Mouse (Mus musculus): Measurements from ENCODE around the gene Tm4sf20. TPM values are rescaled to one million over a fixed set of nuclear protein-coding genes. Genes with fewer than 3 reads are reported as not detected.

Gene Tm4sf20
- total RNA-seq, 2 experiments from 2014 or later, result not detected

GRCm38 (mm10) chr1:82785546-82785945 is 17.3 kb upstream of the Tm4sf20 start:
- ATAC-seq (replicated peaks; ENCODE audit: low FRiP score, low TSS enrichment, poor library complexity, severe bottlenecking), result 0 out of 2 replicates have a peak, but pooled peaks have one; percentile 50

GRCm38 (mm10) chr1:82783559-82783958 is 15.3 kb upstream of the Tm4sf20 start:
- ATAC-seq (replicated peaks; ENCODE audit: low FRiP score, low TSS enrichment, poor library complexity, severe bottlenecking), result no peak

GRCm38 (mm10) chr1:82779388-82779966 is 11.2 kb upstream of the Tm4sf20 start:
- ATAC-seq (replicated peaks; ENCODE audit: low FRiP score, low TSS enrichment, poor library complexity, severe bottlenecking), result no peak

GRCm38 (mm10) chr1:82775293-82775692 is 7.0 kb upstream of the Tm4sf20 start:
- ATAC-seq (replicated peaks; ENCODE audit: low FRiP score, low TSS enrichment, poor library complexity, severe bottlenecking), result no peak

GRCm38 (mm10) chr1:82773208-82773607 is 4.9 kb upstream of the Tm4sf20 start:
- ATAC-seq (replicated peaks; ENCODE audit: low FRiP score, low TSS enrichment, poor library complexity, severe bottlenecking), result no peak

GRCm38 (mm10) chr1:82772428-82772827 is 4.2 kb upstream of the Tm4sf20 start:
- ATAC-seq (replicated peaks; ENCODE audit: low FRiP score, low TSS enrichment, poor library complexity, severe bottlenecking), result no peak

- ATAC-seq (replicated peaks; ENCODE audit: low FRiP score, low TSS enrichment, poor library complexity, severe bottlenecking), result no peak
These were observed 2.8 kb upstream of the Tm4sf20 start, which contains the start of gene Gm47791 for GRCm38 (mm10) chr1:82771022-82771586. Gene Gm47791, minus strand, starts transcription at chr1:82771243.

GRCm38 (mm10) chr1:82766641-82767040 is 1.6 kb downstream of the Tm4sf20 start:
- ATAC-seq (replicated peaks; ENCODE audit: low FRiP score, low TSS enrichment, poor library complexity, severe bottlenecking), result no peak

GRCm38 (mm10) chr1:82766227-82766626 is 2.0 kb downstream of the Tm4sf20 start:
- no peak for ATAC-seq (replicated peaks; ENCODE audit: low FRiP score, low TSS enrichment, poor library complexity, severe bottlenecking)

GRCm38 (mm10) chr1:82762274-82762673 is 6.0 kb downstream of the Tm4sf20 start:
- ATAC-seq (replicated peaks; ENCODE audit: low FRiP score, low TSS enrichment, poor library complexity, severe bottlenecking), result no peak

GRCm38 (mm10) chr1:82761454-82762169 is 6.6 kb downstream of the Tm4sf20 start:
- no peak for ATAC-seq (replicated peaks; ENCODE audit: low FRiP score, low TSS enrichment, poor library complexity, severe bottlenecking)

- ATAC-seq (replicated peaks; ENCODE audit: low FRiP score, low TSS enrichment, poor library complexity, severe bottlenecking), result peak; percentile 54; the same call in 1 of the 2 replicates
These were observed 8.7 kb downstream of the Tm4sf20 start for GRCm38 (mm10) chr1:82759520-82759919.

GRCm38 (mm10) chr1:82747714-82748452 is 20.4 kb downstream of the Tm4sf20 start:
- peak; percentile 76 for ATAC-seq (replicated peaks; ENCODE audit: low FRiP score, low TSS enrichment, poor library complexity, severe bottlenecking)

- no peak for ATAC-seq (replicated peaks; ENCODE audit: low FRiP score, low TSS enrichment, poor library complexity, severe bottlenecking)
These were observed 21.9 kb downstream of the Tm4sf20 start for GRCm38 (mm10) chr1:82746408-82746807.

GRCm38 (mm10) chr1:82743962-82744361 is 24.3 kb downstream of the Tm4sf20 start:
- no peak for ATAC-seq (replicated peaks; ENCODE audit: low FRiP score, low TSS enrichment, poor library complexity, severe bottlenecking)

- ATAC-seq (replicated peaks; ENCODE audit: low FRiP score, low TSS enrichment, poor library complexity, severe bottlenecking), result no peak
These were observed 26.7 kb downstream of the Tm4sf20 start for GRCm38 (mm10) chr1:82741539-82741938.

GRCm38 (mm10) chr1:82738066-82738465 is 30.2 kb downstream of the Tm4sf20 start:
- ATAC-seq (replicated peaks; ENCODE audit: low FRiP score, low TSS enrichment, poor library complexity, severe bottlenecking), result no peak

GRCm38 (mm10) chr1:82733357-82733756 is 34.9 kb downstream of the Tm4sf20 start:
- peak; percentile 59; the same call in 1 of the 2 replicates for ATAC-seq (replicated peaks; ENCODE audit: low FRiP score, low TSS enrichment, poor library complexity, severe bottlenecking)

- 0 out of 2 replicates have a peak, but pooled peaks have one; percentile 36 for ATAC-seq (replicated peaks; ENCODE audit: low FRiP score, low TSS enrichment, poor library complexity, severe bottlenecking)
These were observed 41.8 kb downstream of the Tm4sf20 start for GRCm38 (mm10) chr1:82726482-82726881.

GRCm38 (mm10) chr1:82725875-82726185 is 42.4 kb downstream of the Tm4sf20 start:
- peak; percentile 76 for ATAC-seq (replicated peaks; ENCODE audit: low FRiP score, low TSS enrichment, poor library complexity, severe bottlenecking)

All from megakaryocyte-erythroid progenitor cell, adult 5-6 weeks (primary cell).